Mouse (Mus musculus) heart, embryonic 15.5 days (tissue): ENCODE measurements around the gene Fbxo6. TPM values are rescaled to one million over a fixed set of nuclear protein-coding genes. Genes with fewer than 3 reads are reported as not detected.

Experiments used
- ATAC-seq: fragments of 200-750 bp; cut with Nextera tagmentation; replicated peaks from 2 replicates; pipeline ENCODE4 v1.8.0; 2017; ENCODE audit warnings: low read depth, moderate TSS enrichment; ENCODE audit not compliant: insufficient number of reproducible peaks, insufficient read depth, low FRiP score
- H3K27ac ChIP-seq: fragments of 300-500 bp; sonication (generic); 2 replicates; pipeline ENCODE4 v1.5.1; 2015; ENCODE audit warnings: mild to moderate bottlenecking, inconsistent platforms
- H3K27me3 ChIP-seq: fragments of 300-500 bp; sonication (generic); 2 replicates; pipeline ENCODE4 v1.6.1; 2015; ENCODE audit warnings: inconsistent platforms
- H3K36me3 ChIP-seq: fragments of 300-500 bp; sonication (generic); 2 replicates; pipeline ENCODE4 v1.6.1; 2015; ENCODE audit warnings: mild to moderate bottlenecking, inconsistent platforms
- H3K4me1 ChIP-seq: fragments of 300-500 bp; sonication (generic); replicated peaks from 2 replicates; pipeline ENCODE4 v1.6.1; 2015; ENCODE audit warnings: inconsistent platforms
- H3K4me2 ChIP-seq: fragments of 300-500 bp; sonication (generic); 2 replicates; pipeline ENCODE4 v1.6.1; 2015; ENCODE audit warnings: inconsistent platforms, mild to moderate bottlenecking, moderate library complexity
- H3K4me3 ChIP-seq: fragments of 300-500 bp; sonication (generic); 2 replicates; pipeline ENCODE4 v1.5.1; 2015; ENCODE audit warnings: mild to moderate bottlenecking, inconsistent platforms
- H3K9ac ChIP-seq: fragments of 300-500 bp; sonication (generic); 2 replicates; pipeline ENCODE4 v1.6.1; 2015; ENCODE audit warnings: mild to moderate bottlenecking, inconsistent platforms
- H3K9me3 ChIP-seq: fragments of 300-500 bp; sonication (generic); replicated peaks from 2 replicates; pipeline ENCODE4 v1.6.1; 2016; ENCODE audit warnings: inconsistent platforms
- WGBS: fragments of 180-500 bp; shearing (Covaris S2); methylation state at CpG from one replicate; pipeline ENCODE4 v1.1.7; 2015; ENCODE audit warnings: mixed read lengths; 5-methylcytosine and 5-hydroxymethylcytosine counted together
- microRNA-seq: library from miRNA; unstranded; fragments of <30 nt; microRNA quantifications from one replicate; pipeline ENCODE4, GENCODE M21; 2016
- polyA plus RNA-seq: library from polyadenylated mRNA; unstranded; fragments of >200 nt; fragmentation: Nextera tagmentation; extraction: Ambion mirVana; gene quantifications from 2 replicates; pipeline ENCODE4 v1.2.1, GENCODE M21; 2015

The Fbxo6 gene
- polyA plus RNA-seq, 1 experiment from 2014 or later = 18.8 TPM

DNA sequence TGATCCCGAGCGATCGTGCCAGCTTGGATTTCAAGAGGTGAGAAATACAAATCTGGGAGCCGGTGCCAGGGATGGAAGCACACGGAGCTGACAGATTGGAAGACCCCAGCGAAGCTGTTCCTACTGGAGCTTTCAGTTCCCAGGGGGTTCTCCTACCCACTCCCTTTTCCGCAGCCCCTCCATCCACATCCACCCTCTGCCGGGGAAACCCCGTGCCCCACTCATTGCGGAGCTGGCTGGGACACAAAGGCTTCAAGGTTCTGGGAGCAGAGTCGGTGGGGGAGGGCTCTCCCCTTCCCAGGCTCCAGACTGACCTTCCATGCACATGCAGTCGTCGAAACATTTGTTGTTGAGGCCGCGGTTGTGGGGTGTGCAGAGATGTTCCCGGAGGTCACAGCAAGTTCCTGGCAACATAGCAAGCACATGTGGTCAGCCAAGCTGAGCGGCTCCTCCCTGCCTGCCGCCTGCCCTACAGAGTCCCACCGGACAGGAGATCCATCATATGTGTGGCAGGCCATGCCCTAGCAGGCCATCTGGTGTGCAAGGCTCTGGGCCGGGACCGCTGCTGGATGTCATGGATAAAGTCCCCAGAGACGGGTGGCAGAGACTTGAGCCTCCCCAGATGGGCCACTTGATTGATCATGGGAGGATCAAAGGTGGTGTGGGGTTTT lies 44.2 kb downstream of the Fbxo6 start:
- no peak overlapping the region for H3K9ac ChIP-seq
- ATAC-seq = peak; percentile 25; the same call in 1 of the 2 replicates
- 36% methylated on average over 22 of the region's 22 CpGs for WGBS

DNA sequence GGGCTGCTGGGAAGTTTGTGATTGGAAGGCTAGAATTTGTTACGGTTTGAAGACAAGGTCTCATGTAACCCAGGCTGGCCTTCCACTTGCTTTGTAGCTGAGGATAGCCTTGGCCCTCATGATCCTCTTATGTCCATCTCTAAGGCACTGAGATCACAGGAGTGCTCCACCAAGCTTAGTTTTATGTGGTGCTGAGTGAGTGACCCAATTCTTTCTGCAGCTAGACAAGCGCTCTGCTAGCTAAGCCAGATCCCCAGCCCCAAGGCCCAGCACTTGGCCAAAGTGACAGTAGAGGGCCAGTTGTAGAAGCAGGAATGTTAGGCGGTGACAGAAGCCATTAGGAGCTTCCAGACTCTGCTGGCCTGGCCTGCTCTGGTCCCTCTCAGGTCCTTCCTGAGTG lies 47.8 kb downstream of the Fbxo6 start:
- H3K9me3 ChIP-seq = no peaks in the 10 kb centered on the region
- no peak overlapping the region for H3K27ac ChIP-seq
- no peak overlapping the region for H3K4me2 ChIP-seq
- no peak overlapping the region for H3K9ac ChIP-seq
- H3K27me3 ChIP-seq = 0 out of 2 replicates have a peak, but pooled peaks cover 3% of the 10 kb centered on the region
- no peaks in the 10 kb centered on the region for H3K36me3 ChIP-seq
- H3K4me3 ChIP-seq = no peak overlapping the region
- WGBS = 74% methylated on average over 3 of the region's 3 CpGs
- peaks cover 28% of the 10 kb centered on the region for H3K4me1 ChIP-seq
- ATAC-seq = no peak

More for the DNA sequence above, 44.2 kb downstream of the Fbxo6 start:
- Histone ChIP-seq H3K4me2 (peak overlapping the region; percentile 26; the same call in 1 of the 2 replicates), H3K36me3 (no peaks in the 10 kb centered on the region), H3K27me3 (peaks cover 5% of the 10 kb centered on the region; the same call in 1 of the 2 replicates), H3K4me3 (no peak overlapping the region), H3K9me3 (no peaks in the 10 kb centered on the region), H3K4me1 (peaks cover 21% of the 10 kb centered on the region), H3K27ac (no peak overlapping the region)

DNA sequence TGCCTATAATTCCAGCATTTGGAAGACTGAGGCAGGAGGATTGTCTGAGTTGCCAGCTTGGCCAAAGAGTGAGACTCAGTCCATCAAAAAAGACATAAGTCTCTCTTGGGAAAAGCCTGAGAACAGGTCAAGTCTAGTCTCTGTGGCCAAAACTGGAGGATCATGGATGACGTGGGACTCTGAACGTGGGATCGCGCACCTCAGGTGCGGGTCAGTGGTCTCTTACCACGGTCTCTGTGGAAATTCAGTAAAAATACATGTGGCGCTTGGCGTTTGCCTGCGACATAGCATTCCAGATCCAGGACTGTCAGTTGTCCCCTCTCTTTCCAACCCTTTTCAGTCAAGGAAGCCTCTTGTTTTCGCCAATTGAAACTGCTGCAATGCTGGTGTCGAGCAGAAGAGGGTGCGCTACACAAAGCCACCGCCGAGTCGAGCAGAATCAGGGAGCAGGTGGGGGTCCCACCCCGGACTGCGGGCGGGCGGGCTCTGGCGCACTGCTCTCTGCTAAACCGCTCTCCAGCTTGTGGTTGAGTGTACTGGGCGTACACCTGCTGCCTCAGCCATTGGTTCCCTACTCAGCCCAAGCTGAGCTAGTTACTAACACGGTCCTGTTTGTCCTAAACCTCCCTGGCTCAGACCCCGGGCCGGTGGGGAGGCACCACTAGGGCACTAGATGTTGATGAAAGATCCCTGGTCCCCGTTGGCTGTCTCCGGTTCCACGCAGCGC lies 50.0 kb downstream of the Fbxo6 start:
- ATAC-seq = peak; percentile 64
- peak overlapping the region; percentile 53; the same call in 1 of the 2 replicates for H3K9ac ChIP-seq
- peak overlapping the region; percentile 45 for H3K4me3 ChIP-seq
- H3K36me3 ChIP-seq = no peaks in the 10 kb centered on the region
- 0 out of 2 replicates have a peak, but pooled peaks cover 3% of the 10 kb centered on the region for H3K27me3 ChIP-seq
- peaks cover 12% of the 10 kb centered on the region for H3K4me1 ChIP-seq
- H3K27ac ChIP-seq = 0 out of 2 replicates have a peak overlapping the region, but pooled peaks have one; percentile 16
- WGBS = 16% methylated on average over 29 of the region's 29 CpGs
- H3K9me3 ChIP-seq = no peaks in the 10 kb centered on the region
- H3K4me2 ChIP-seq = peak overlapping the region; percentile 82

DNA sequence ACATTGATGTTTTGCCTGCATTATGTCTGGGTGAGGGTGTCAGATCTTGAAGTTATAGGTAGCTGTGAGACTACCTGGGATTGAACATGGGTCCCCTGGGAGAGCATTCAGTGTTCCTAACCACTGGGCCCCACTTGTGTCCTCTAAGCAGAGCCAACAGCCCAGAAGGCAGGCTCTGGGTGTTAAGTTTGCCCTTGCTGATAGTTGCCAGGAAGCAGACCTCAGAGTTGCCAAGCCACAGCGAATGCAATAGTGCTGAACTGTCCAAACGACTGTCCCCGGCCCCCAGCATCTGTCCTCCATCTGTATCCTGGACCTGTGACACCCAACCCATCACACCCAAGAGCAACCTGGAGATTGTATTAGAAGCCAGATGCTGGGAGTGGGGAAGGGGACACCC lies 53.3 kb downstream of the Fbxo6 start:
- WGBS = 49% methylated on average over 3 of the region's 3 CpGs
- ATAC-seq = no peak
- H3K4me3 ChIP-seq = no peak overlapping the region

DNA sequence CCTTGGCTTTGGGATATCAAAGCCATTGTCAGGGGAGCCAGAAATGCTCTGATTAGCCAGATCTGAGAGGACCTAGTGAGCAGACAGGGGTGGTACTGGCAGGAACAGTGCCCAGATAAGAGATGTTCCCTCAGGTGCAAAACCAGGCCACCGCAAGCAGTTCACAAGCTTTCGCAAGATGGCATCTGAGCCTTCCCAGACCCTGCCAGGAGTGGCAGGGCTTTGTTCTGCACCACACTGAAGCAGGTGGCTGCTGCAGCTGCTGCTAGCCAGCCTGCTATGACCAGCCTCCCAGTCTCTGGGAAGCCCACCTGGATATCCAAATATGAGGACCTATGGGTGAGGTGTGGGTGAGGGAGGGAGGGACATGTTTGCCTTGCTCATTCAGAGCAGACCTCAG lies 54.0 kb downstream of the Fbxo6 start:
- H3K4me1 ChIP-seq = peaks cover 8% of the 10 kb centered on the region
- no peaks in the 10 kb centered on the region for H3K27me3 ChIP-seq
- 75% methylated on average over 2 of the region's 2 CpGs for WGBS
- no peaks in the 10 kb centered on the region for H3K9me3 ChIP-seq
- no peaks in the 10 kb centered on the region for H3K36me3 ChIP-seq
- no peak overlapping the region for H3K9ac ChIP-seq
- no peak for ATAC-seq
- no peak overlapping the region for H3K27ac ChIP-seq
- no peak overlapping the region for H3K4me2 ChIP-seq
- no peak overlapping the region for H3K4me3 ChIP-seq

More for the DNA sequence above, 53.3 kb downstream of the Fbxo6 start:
- no peaks in the 10 kb centered on the region for H3K27me3 ChIP-seq
- H3K4me2 ChIP-seq = no peak overlapping the region
- H3K4me1 ChIP-seq = peaks cover 8% of the 10 kb centered on the region
- no peaks in the 10 kb centered on the region for H3K9me3 ChIP-seq
- H3K27ac ChIP-seq = no peak overlapping the region
- no peak overlapping the region for H3K9ac ChIP-seq
- no peaks in the 10 kb centered on the region for H3K36me3 ChIP-seq

Small RNAs within 50 kb of the gene (microRNA-seq; reads per million reads assigned to microRNA genes)
- gene Mir7022 = not detected

Other genes with a start within 250 kb of the Fbxo6 start
- 141 and 144 TPM in 2 replicates for gene Mfn2, start 247.4 kb downstream of the Fbxo6 start, polyA plus RNA-seq
- 52.1 and 60.0 TPM in 2 replicates for gene Plod1, start 215.4 kb downstream of the Fbxo6 start, polyA plus RNA-seq
- 12.1 and 17.6 TPM in 2 replicates for gene 2510039O18Rik, start 211.2 kb downstream of the Fbxo6 start, polyA plus RNA-seq
- gene Nppb, start 166.4 kb downstream of the Fbxo6 start, polyA plus RNA-seq = 130 and 171 TPM in 2 replicates
- 3,881 and 5,336 TPM in 2 replicates for gene Nppa, start 151.4 kb downstream of the Fbxo6 start, polyA plus RNA-seq
- 6.6 and 7.7 TPM in 2 replicates for gene Clcn6, start 113.3 kb downstream of the Fbxo6 start, polyA plus RNA-seq
- gene Mthfr, start 113.1 kb downstream of the Fbxo6 start, polyA plus RNA-seq = 11.2 and 16.1 TPM in 2 replicates
- gene Agtrap, start 64.1 kb downstream of the Fbxo6 start, polyA plus RNA-seq = 15.8 and 18.7 TPM in 2 replicates
- gene Mad2l2, start 21.8 kb downstream of the Fbxo6 start, polyA plus RNA-seq = 30.9 and 35.4 TPM in 2 replicates
- 0.15 TPM in 1 of 2 replicates, not detected in the other for gene Draxin, start 21.4 kb downstream of the Fbxo6 start, polyA plus RNA-seq
- 26.5 and 27.0 TPM in 2 replicates for gene Fbxo44, start 8.3 kb upstream of the Fbxo6 start, polyA plus RNA-seq
- 0.59 and 1.5 TPM in 2 replicates for gene Fbxo2, start 8.5 kb upstream of the Fbxo6 start, polyA plus RNA-seq
- gene Disp3, start 135.8 kb upstream of the Fbxo6 start, polyA plus RNA-seq = 0.05 TPM in 1 of 2 replicates, not detected in the other